Mouse (Mus musculus) ES-E14 (cell line): Measurements from ENCODE around the gene Hist1h2be. TPM values are rescaled to one million over a fixed set of nuclear protein-coding genes. Genes with fewer than 3 reads are reported as not detected.
"Not testable (repeated sequence)": the region's sequence is repeated elsewhere in the genome, so short reads cannot be mapped to it uniquely, and the experiment has no call there.

Experiments
- DNase-seq: peaks from one replicate; pipeline ENCODE4 v3.0.0-alpha.2; 2013; ENCODE audit warnings: low read depth, low spot score
- H3K27ac ChIP-seq: 2 replicates; pipeline ENCODE4 v1.5.1; 2012; ENCODE audit warnings: low read depth, mild to moderate bottlenecking, low read length, moderate library complexity, mixed read lengths; ENCODE audit not compliant: poor library complexity, insufficient read depth, severe bottlenecking
- H3K36me3 ChIP-seq: 2 replicates; pipeline ENCODE4 v1.6.1; 2012; ENCODE audit warnings: mild to moderate bottlenecking, low read length, moderate library complexity, mixed read lengths; ENCODE audit not compliant: control insufficient read depth, poor library complexity, insufficient read depth, severe bottlenecking
- H3K4me1 ChIP-seq, 2 experiments: fragments of 150-350 bp in 1 of 2; sonication (generic) in 1 of 2; 2 replicates each; pipeline ENCODE4 v1.6.1; 2012; ENCODE audit warnings: low read length in 2 of 2, mild to moderate bottlenecking in 1 of 2, mixed read lengths in 1 of 2; ENCODE audit not compliant: control insufficient read depth in 2 of 2, insufficient read depth in 2 of 2, poor library complexity in 1 of 2
- H3K4me3 ChIP-seq, 2 experiments: fragments of 150-350 bp in 1 of 2; sonication (generic) in 1 of 2; 2 replicates each; pipeline ENCODE4 v1.5.1; 2012; ENCODE audit warnings: low read length in 2 of 2, low read depth in 1 of 2, mild to moderate bottlenecking in 1 of 2, mixed read lengths in 1 of 2; ENCODE audit not compliant: insufficient read depth in 1 of 2, poor library complexity in 1 of 2, severe bottlenecking in 1 of 2
- H3K9ac ChIP-seq: 2 replicates; pipeline ENCODE4 v1.6.1; 2012; ENCODE audit warnings: low read depth, mild to moderate bottlenecking, low read length, mixed read lengths; ENCODE audit not compliant: poor library complexity, insufficient read depth, severe bottlenecking
- H3K9me3 ChIP-seq: fragments of 150-350 bp; sonication (generic); 2 replicates; pipeline ENCODE4 v1.6.1; 2012; ENCODE audit warnings: low read depth, mild to moderate bottlenecking, low read length; ENCODE audit not compliant: control insufficient read depth, insufficient read depth
- CHD2 ChIP-seq: IDR thresholded peaks from 2 replicates; pipeline ENCODE4 v1.6.1; 2014; ENCODE audit warnings: mild to moderate bottlenecking, low read depth, low read length, inconsistent platforms
- HCFC1 ChIP-seq: IDR thresholded peaks from 2 replicates; pipeline ENCODE4 v1.6.1; 2012; ENCODE audit warnings: low read length, inconsistent platforms, borderline replicate concordance; ENCODE audit not compliant: insufficient read depth
- MAFK ChIP-seq: IDR thresholded peaks from 2 replicates; pipeline ENCODE4 v1.6.1; 2014; ENCODE audit warnings: mild to moderate bottlenecking, low read depth, low read length, inconsistent platforms; ENCODE audit not compliant: insufficient read depth
- ZC3H11A ChIP-seq: IDR thresholded peaks from 2 replicates; pipeline ENCODE4 v1.6.1; 2012; ENCODE audit warnings: low read depth, mild to moderate bottlenecking, inconsistent platforms, low read length, borderline replicate concordance
- ZNF384 ChIP-seq: IDR thresholded peaks from 2 replicates; pipeline ENCODE4 v1.6.1; 2012; ENCODE audit warnings: low read depth, low read length, inconsistent platforms
- in situ Hi-C, 2 experiments: fragments of 600-800 bp; cut with MboI; formaldehyde crosslinking; loops; one replicate each; pipeline ENCODE4 v1.15.1; 2025; ENCODE audit warnings: low sequenced_read_pairs in 2 of 2, inconsistent platforms in 1 of 2; ENCODE audit not compliant: unreplicated experiment in 2 of 2
- total RNA-seq: library from RNA; depleted of rRNA; stranded (reverse); fragments of 300-350 nt; gene quantifications from 2 replicates; pipeline ENCODE4 v1.2.3, GENCODE M21; 2012

Gene Hist1h2be
- total RNA-seq, 1 experiment, result 195 TPM

DNA sequence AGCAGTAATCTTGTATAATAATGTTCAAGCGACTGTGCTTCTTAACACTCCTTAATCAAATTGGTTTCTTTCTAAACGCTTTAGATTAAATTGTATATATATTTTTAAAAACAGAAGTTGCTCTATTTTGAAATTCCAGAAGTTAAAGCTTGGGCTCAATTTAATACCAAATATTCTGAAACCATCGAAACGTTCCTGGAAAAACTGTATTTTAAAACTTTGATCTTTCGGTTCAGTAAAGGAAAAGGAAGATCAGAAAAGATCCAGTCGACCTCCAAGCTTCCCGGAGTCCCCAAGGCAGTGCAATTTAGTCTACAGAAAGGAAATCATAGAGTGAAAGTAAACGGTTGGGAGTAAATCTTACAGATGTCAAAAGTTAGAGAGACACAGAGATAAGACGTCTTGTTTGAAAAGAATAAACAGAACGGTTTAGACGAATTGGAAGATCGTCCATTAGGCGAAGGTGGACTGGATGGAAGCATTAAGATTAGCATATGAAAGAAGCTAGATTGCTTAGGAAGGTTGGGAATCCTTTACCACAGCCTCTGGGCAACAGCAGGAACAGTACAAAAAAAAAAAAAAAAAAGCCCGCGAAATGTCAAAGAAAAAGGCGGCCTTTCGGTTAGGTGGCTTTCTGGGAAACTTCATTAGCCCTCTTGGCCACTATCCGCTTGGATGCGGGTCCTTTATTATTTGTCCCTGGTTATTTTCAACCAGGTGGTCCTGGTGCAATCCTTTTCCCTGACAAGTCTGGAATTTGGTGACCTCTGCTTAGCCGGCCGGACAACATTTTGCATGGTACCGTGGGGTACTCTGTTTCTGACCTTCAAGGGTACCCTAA lies 34.6 kb downstream of the Hist1h2be start:
- DNase-seq, result no peak
- Histone ChIP-seq H3K27ac (peak overlapping the region; percentile 99), H3K4me1 (peaks cover 0 to 10% of the 10 kb centered on the region in 2 experiments; a peak in 2 of 4 replicates), H3K36me3 (no peaks in the 10 kb centered on the region), H3K4me3 (peak overlapping the region; percentile 55 to 65), H3K9ac (peak overlapping the region; percentile 93), H3K9me3 (no peaks in the 10 kb centered on the region)
- TF ChIP-seq ZNF384, result peak; percentile 99
- no peak for TF ChIP-seq ZC3H11A
- no peak for TF ChIP-seq HCFC1
- no peak for TF ChIP-seq CHD2
- in situ Hi-C loops, result no loop called here

DNA sequence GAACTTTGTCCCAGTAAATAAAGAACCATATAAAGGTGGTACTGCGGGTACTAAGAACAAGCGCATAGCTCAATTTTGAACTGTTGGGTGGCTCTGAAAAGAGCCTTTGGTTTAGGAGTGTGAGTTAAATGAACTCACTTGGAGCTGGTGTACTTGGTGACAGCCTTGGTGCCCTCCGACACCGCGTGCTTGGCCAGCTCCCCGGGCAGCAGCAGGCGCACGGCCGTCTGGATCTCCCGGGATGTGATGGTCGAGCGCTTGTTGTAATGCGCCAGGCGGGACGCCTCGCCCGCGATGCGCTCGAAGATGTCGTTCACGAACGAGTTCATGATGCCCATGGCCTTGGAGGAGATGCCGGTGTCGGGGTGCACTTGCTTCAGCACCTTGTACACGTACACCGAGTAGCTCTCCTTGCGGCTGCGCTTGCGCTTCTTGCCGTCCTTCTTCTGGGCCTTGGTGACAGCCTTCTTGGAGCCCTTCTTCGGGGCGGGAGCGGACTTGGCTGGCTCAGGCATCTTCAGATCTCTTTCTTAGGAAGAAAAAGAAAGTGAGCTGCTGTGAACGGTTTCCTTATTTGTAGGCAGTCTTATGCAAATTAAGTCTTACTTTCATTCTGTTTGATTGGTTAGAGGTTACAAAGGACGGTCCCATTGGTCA lies 35.4 kb downstream of the Hist1h2be start:
- in situ Hi-C loops, H3K4me1 ChIP-seq, H3K9me3 ChIP-seq, H3K36me3 ChIP-seq: not testable (repeated sequence)
- peak; percentile 45; the same call in 1 of the 2 replicates for TF ChIP-seq HCFC1
- peak; percentile 91 for TF ChIP-seq CHD2
- Histone ChIP-seq H3K27ac (peak overlapping the region; percentile 95), H3K4me3 (peak overlapping the region; percentile 55 to 57), H3K9ac (peak overlapping the region; percentile 82)
- DNase-seq, result peak; percentile 87

DNA sequence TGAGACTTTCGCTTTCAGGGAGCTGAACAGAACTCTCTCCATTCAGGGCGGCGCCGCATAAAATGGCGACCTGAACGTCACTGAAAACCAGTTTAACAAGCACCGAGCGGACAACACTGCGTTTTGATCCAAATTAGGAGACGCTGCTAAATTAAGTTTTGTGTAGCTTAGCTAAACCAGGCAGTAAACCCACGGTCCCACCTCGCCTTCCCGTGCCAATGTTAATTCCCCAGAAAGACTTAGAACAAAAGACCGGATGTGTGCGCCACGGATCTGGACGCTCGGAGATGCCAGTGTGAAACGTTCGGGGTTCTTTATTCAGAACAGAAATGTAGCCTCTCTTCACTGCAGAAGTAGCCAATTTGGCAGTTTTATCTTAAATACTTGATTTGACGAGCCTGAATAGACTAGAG lies 35.9 kb downstream of the Hist1h2be start:
- Histone ChIP-seq H3K36me3 (no peaks in the 10 kb centered on the region), H3K4me1 (peaks cover 0 to 10% of the 10 kb centered on the region in 2 experiments; a peak in 2 of 4 replicates), H3K9ac (peak overlapping the region; percentile 82), H3K27ac (peak overlapping the region; percentile 95), H3K4me3 (peak overlapping the region; percentile 36 to 57), H3K9me3 (no peaks in the 10 kb centered on the region)
- in situ Hi-C loops, result no loop called here
- no peak for DNase-seq
- TF ChIP-seq CHD2 (no peak), HCFC1 (no peak), ZC3H11A (no peak), MAFK (no peak), ZNF384 (no peak)

DNA sequence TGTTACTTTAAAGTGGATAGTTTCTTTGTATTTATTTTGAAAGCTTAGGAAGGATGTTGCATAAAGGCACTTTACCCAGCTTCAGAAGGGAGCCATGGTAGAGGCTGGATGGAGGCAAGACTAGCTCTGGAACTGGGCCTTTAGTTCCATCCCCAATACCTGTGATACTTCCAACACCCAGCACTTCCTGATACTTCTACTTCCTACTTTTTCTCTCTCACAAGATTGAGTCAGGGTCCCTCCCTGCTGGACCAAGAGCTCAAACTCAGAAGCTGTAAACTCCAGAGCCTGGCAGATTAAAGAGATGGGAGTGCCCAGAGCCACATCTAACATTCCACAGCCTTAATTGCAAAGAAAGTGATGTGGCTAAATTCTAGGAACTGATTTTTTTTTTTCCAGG lies 36.6 kb downstream of the Hist1h2be start:
- peak overlapping the region; percentile 95; the same call in 1 of the 2 replicates for H3K27ac ChIP-seq
- in situ Hi-C loops, result no loop called here
- TF ChIP-seq MAFK (no peak), HCFC1 (no peak), CHD2 (no peak), ZC3H11A (no peak), ZNF384 (no peak)
- no peak overlapping the region; the same call in 1 of the 2 replicates for H3K9ac ChIP-seq
- no peaks in the 10 kb centered on the region for H3K9me3 ChIP-seq
- DNase-seq, result no peak
- H3K4me1 ChIP-seq, result peaks cover 0 to 10% of the 10 kb centered on the region in 2 experiments; a peak in 2 of 4 replicates
- H3K36me3 ChIP-seq, result no peaks in the 10 kb centered on the region
- peak overlapping the region in 1 of 2 experiments; percentile 36; a peak in 1 of 4 replicates for H3K4me3 ChIP-seq
